ENCODE assay signal across 8 mouse cellular contexts in genomic region chr5:127632167-127633145, GRCm38 (mm10). TPM values are rescaled to one million over a fixed set of nuclear protein-coding genes. Genes with fewer than 3 reads are reported as not detected.
A peak's percentile ranks its signal among the peaks of the same experiment; 100 is the strongest.
DNase-seq lines count a peak whose midpoint lies in the region; ATAC-seq and TF ChIP-seq lines count a peak whose summit lies in the region.

Gene Glt1d1 (plus strand): TSS chr5:127632262.
Gene Slc15a4 (minus strand): TSS chr5:127632897.

- H3K27ac ChIP-seq in embryonic facial prominence, embryonic 11.5 days (replicated peaks; ENCODE audit: low read depth, low read length), result no peak within 1 kb of the TSS
- H3K27ac ChIP-seq in limb, embryonic 14.5 days (replicated peaks; ENCODE audit: low read depth, low read length), result no peak within 1 kb of the TSS
- peak within 1 kb of the TSS; percentile 67; the same call in 1 of the 2 replicates for H3K27ac ChIP-seq in neural tube, embryonic 15.5 days (replicated peaks)

- TF ChIP-seq POLR2A in limb, embryonic 14.5 days (IDR thresholded peaks at IDR 0.05; ENCODE audit: borderline replicate concordance, extremely low read depth, insufficient read depth, insufficient read length), result no peak

- peak within 1 kb of the TSS; percentile 75 for H3K9ac ChIP-seq in embryonic facial prominence, embryonic 11.5 days (replicated peaks; ENCODE audit: low read length)
- peak within 1 kb of the TSS; percentile 66 for H3K9ac ChIP-seq in limb, embryonic 14.5 days (ENCODE audit: low read depth, low read length, severe bottlenecking)
- H3K9ac ChIP-seq in neural tube, embryonic 15.5 days (replicated peaks), result peak within 1 kb of the TSS; percentile 75

- whole genome bisulfite sequencing in embryonic facial prominence, embryonic 11.5 days, result under 1% methylated on average over 61 of the region's 62 CpGs
- WGBS in limb, embryonic 14.5 days, result under 1% methylated on average over 49 of the region's 62 CpGs
- WGBS in neural tube, embryonic 15.5 days, result under 1% methylated on average over 60 of the region's 62 CpGs

- H3K36me3 ChIP-seq in embryonic facial prominence, embryonic 11.5 days (replicated peaks; ENCODE audit: control insufficient read depth, insufficient read depth, low read depth, low read length), result no peaks in the 10 kb centered on the region
- no peaks in the 10 kb centered on the region for H3K36me3 ChIP-seq in limb, embryonic 14.5 days (ENCODE audit: control insufficient read depth, insufficient read depth, low read length)
- no peaks in the 10 kb centered on the region for H3K36me3 ChIP-seq in neural tube, embryonic 15.5 days

- H3K4me3 ChIP-seq in embryonic facial prominence, embryonic 11.5 days (ENCODE audit: low read depth, low read length), result peak within 1 kb of the TSS; percentile 53
- H3K4me3 ChIP-seq in limb, embryonic 14.5 days (replicated peaks; ENCODE audit: low read length), result peak within 1 kb of the TSS; percentile 46
- peak within 1 kb of the TSS; percentile 60 for H3K4me3 ChIP-seq in neural tube, embryonic 15.5 days (replicated peaks)

- peak; percentile 82 for ATAC-seq in embryonic facial prominence, embryonic 11.5 days (replicated peaks; ENCODE audit: insufficient number of reproducible peaks, low FRiP score, low TSS enrichment, low read depth)
- no peak for ATAC-seq in limb, embryonic 14.5 days (ENCODE audit: low FRiP score, low read depth)
- peak; percentile 69 for ATAC-seq in neural tube, embryonic 15.5 days (ENCODE audit: low FRiP score)
- ATAC-seq in erythroid progenitor cell, adult 5-6 weeks (replicated peaks; ENCODE audit: low FRiP score, poor library complexity, severe bottlenecking), result no peak

- H3K9me3 ChIP-seq in embryonic facial prominence, embryonic 11.5 days (replicated peaks; ENCODE audit: control insufficient read depth, low read length), result no peaks in the 10 kb centered on the region
- H3K9me3 ChIP-seq in limb, embryonic 14.5 days (ENCODE audit: control insufficient read depth, low read length), result no peaks in the 10 kb centered on the region
- no peaks in the 10 kb centered on the region for H3K9me3 ChIP-seq in neural tube, embryonic 15.5 days (replicated peaks)

- H3K4me1 ChIP-seq in embryonic facial prominence, embryonic 11.5 days (ENCODE audit: control insufficient read depth, insufficient read depth, low read length), result no peaks in the 10 kb centered on the region
- H3K4me1 ChIP-seq in limb, embryonic 14.5 days (ENCODE audit: control insufficient read depth, insufficient read depth, low read length), result peaks cover 4% of the 10 kb centered on the region; the same call in 1 of the 2 replicates
- H3K4me1 ChIP-seq in neural tube, embryonic 15.5 days, result 0 out of 2 replicates have a peak, but pooled peaks cover 4% of the 10 kb centered on the region

- peak; percentile 34 to 39 for DNase-seq in B cell, adult 2 months
- peak; percentile 47 for DNase-seq in Muller cell, postnatal 12 days (ENCODE audit: inconsistent ontology term)
- DNase-seq in embryonic facial prominence, embryonic 11.5 days (ENCODE audit: low spot score), result peak; percentile 45
- peak; percentile 53 for DNase-seq in kidney, adult 11 months
- DNase-seq in limb, embryonic 14.5 days (ENCODE audit: low spot score), result no peak
- DNase-seq in c-Kit-positive CD71-positive TER-119-positive erythroid progenitor cells, embryonic 14.5 days (ENCODE audit: low spot score), result no peak

- no peaks in the 10 kb centered on the region; the same call in 1 of the 2 replicates for H3K27me3 ChIP-seq in embryonic facial prominence, embryonic 11.5 days (ENCODE audit: control insufficient read depth, insufficient read depth, low read length)
- H3K27me3 ChIP-seq in limb, embryonic 14.5 days (ENCODE audit: control insufficient read depth, insufficient read depth, low read length), result no peaks in the 10 kb centered on the region
- peaks cover 4% of the 10 kb centered on the region; the same call in 1 of the 2 replicates for H3K27me3 ChIP-seq in neural tube, embryonic 15.5 days (replicated peaks)

- H3K4me2 ChIP-seq in embryonic facial prominence, embryonic 11.5 days (ENCODE audit: low read depth, low read length), result peak within 1 kb of the TSS; percentile 98
- peak within 1 kb of the TSS; percentile 95 for H3K4me2 ChIP-seq in limb, embryonic 14.5 days (replicated peaks; ENCODE audit: low read depth, low read length, severe bottlenecking)
- peak within 1 kb of the TSS; percentile 97 for H3K4me2 ChIP-seq in neural tube, embryonic 15.5 days

RNA-seq across cellular contexts. Expression of gene Glt1d1, which starts in this region (rescaled TPM):
- polyA plus RNA-seq in embryonic facial prominence, embryonic 11.5 days (2014; fragmentation: Nextera tagmentation; extraction: Ambion mirVana), result 1.3 and 1.4 TPM in 2 replicates
- 1.2 and 1.5 TPM in 2 replicates for polyA plus RNA-seq in limb, embryonic 14.5 days (2012; rRNA removed)
- polyA plus RNA-seq in limb, embryonic 14.5 days (2014; fragmentation: Nextera tagmentation; extraction: Ambion mirVana), result 0.47 and 0.79 TPM in 2 replicates
- polyA plus RNA-seq in neural tube, embryonic 15.5 days (2015; fragmentation: Nextera tagmentation; extraction: Ambion mirVana), result 1.4 and 1.8 TPM in 2 replicates
- 0.42 and 4.0 TPM in 2 replicates for total RNA-seq in erythroid progenitor cell, adult 5-6 weeks (2015; ENCODE audit: low replicate concordance)
- 0.53 and 0.64 TPM in 2 replicates for total RNA-seq in erythroid progenitor cell, adult 5-6 weeks (2017; ENCODE audit: low replicate concordance)

RNA-seq across cellular contexts. Expression of gene Slc15a4, which starts in this region (rescaled TPM):
- polyA plus RNA-seq in embryonic facial prominence, embryonic 11.5 days (2014; fragmentation: Nextera tagmentation; extraction: Ambion mirVana), result 18.7 and 19.4 TPM in 2 replicates
- polyA plus RNA-seq in limb, embryonic 14.5 days (2012; rRNA removed), result 22.0 and 31.1 TPM in 2 replicates
- 19.3 and 20.2 TPM in 2 replicates for polyA plus RNA-seq in limb, embryonic 14.5 days (2014; fragmentation: Nextera tagmentation; extraction: Ambion mirVana)
- polyA plus RNA-seq in neural tube, embryonic 15.5 days (2015; fragmentation: Nextera tagmentation; extraction: Ambion mirVana), result 25.9 and 29.1 TPM in 2 replicates
- 3.2 and 11.3 TPM in 2 replicates for total RNA-seq in erythroid progenitor cell, adult 5-6 weeks (2015; ENCODE audit: low replicate concordance)
- total RNA-seq in erythroid progenitor cell, adult 5-6 weeks (2017; ENCODE audit: low replicate concordance), result 6.9 and 7.3 TPM in 2 replicates

Comparison
In these comparisons a context has a peak if more than half of its experiments do, and no peak if none do; other contexts are left out.
1. DNase-seq: peak in B cell, adult 2 months (2 of 2), Muller cell, postnatal 12 days (single experiment), embryonic facial prominence, embryonic 11.5 days (single experiment) and kidney, adult 11 months (single experiment); none in limb, embryonic 14.5 days (single experiment) and c-Kit-positive CD71-positive TER-119-positive erythroid progenitor cells, embryonic 14.5 days (single experiment).
2. ATAC-seq: peak in embryonic facial prominence, embryonic 11.5 days (single experiment) and neural tube, embryonic 15.5 days (single experiment); none in limb, embryonic 14.5 days (single experiment) and erythroid progenitor cell, adult 5-6 weeks (single experiment).
3. Peak in every context shown above with its lines, with median percentiles within 50 percentile points of each other: H3K4me2 ChIP-seq, H3K4me3 ChIP-seq and H3K9ac ChIP-seq.